Mouse (Mus musculus) left cerebral cortex, postnatal 14 days (tissue): ENCODE measurements around the gene Fryl. TPM values are rescaled to one million over a fixed set of nuclear protein-coding genes. Genes with fewer than 3 reads are reported as not detected.

ENCODE experiments used
- DNase-seq, 2 experiments: peaks; one replicate each; pipeline ENCODE4 v3.0.0; 2021 to 2022; ENCODE audit warnings: low spot score in 2 of 2, mixed read lengths in 1 of 2
- intact Hi-C: fragments of 180-260 bp; cut with DNase I; formaldehyde crosslinking; loops from one replicate; pipeline ENCODE4 v1.15.1; 2025
- total RNA-seq, 2 experiments: library from RNA; stranded (reverse); gene quantifications; 2 replicates each; pipeline ENCODE4 v1.2.3; 2021

Gene Fryl
- total RNA-seq, 2 experiments from 2014 or later: 48.3 to 49.7 TPM

DNA sequence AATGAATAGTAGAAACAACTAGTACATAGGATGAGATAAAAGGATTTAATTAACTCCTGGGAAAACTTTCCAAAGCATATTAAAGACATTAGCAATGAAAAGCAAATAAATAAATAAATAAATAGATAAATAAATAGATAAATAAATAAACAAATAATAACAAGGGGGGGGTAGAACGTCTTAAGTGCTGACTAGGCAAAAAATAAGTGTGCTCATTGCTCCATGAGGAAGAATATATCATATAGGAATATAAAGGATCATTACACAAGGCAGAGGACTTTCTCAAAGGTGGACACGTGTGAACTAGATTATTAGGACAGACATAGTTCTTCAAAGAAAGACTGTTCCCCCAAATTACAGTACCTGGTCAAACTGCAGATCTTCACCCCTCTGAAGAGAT is 120.5 kb downstream of the Fryl start:
- intact Hi-C loops: no loop called here
- no peak for DNase-seq

DNA sequence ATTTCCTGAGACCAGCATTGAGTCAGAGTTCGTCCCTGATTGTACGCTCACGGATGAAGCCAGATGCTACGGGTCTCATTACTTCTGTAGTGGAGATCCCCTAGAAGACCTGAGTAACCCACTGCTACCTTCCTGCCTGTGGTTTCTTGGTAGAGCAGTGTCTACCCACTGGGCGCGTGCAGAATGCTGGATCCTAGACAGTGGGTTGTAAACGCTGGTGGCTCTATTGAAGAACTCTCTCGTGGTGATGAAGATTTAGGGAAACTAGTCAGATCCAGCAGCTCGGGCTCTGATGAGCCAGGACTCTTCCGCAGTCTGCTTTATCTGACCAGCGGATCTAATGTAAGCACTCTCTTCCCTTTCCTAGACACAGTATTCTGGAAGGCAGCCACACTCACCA is 121.3 kb downstream of the Fryl start:
- intact Hi-C loops: no loop called here
- DNase-seq: no peak

DNA sequence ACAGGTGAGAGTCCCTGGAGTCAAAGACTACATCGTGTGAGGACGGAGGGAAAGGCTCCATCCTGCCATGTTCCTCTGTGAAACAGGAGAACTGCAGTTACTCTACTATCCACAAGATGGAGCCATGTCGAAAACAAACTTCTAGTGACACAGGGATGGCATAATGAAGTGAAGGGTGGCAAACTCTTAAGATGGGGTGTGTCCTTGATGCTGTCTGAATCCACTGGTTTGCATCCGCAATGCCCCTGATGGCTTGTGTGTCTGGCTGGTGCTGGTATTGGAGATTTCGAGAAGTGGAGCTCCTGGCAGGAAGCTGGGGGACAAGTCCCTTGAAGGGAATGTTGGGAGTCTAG is 122.6 kb downstream of the Fryl start:
- peak; percentile 68 for DNase-seq
- intact Hi-C loops: loop anchor here (2.0 to 5.0 kb wide), 3 partner anchors 121 to 248 kb away; partner anchors contain the start of gene Ociad1

DNA sequence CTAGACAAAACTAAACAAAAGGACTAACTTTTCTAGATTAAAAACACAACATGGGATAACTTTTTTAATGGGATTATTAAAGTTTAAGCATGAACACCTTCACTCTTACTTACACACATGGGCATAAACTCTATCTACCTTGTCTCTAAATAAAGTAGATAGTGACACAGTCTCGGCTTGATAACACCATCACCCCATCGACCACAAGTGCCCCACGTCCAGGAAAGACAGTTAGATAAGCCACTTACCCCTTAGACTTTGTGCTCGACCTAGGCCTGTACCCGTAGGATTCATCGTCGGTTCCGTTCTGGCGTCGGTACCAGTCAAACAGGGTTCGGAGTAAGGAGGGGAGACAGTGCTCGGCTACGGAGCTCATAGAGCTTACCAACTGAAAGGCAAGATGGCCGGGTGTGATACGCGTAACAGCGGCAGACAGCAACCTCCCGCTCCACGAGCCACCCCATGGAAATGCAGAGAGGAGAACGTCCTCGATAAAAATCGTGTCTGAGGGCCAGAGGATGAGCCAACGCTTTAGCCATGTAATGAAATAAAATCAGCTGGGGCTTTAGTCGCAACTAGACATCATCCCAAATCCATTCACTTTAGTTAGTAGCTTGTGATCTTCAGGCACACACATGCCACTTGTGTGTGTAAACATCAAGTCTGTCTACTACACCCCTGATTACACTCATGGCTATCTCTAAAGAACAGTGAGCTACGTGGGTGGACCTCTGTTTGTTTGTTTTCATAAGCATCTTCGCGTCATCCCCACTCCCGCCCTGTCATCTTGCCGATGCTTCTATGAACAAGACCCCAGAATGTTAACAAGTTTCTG is 123.2 kb downstream of the Fryl start:
- DNase-seq: no peak
- intact Hi-C loops: loop anchor here (2.0 to 5.0 kb wide), 3 partner anchors 122 to 249 kb away; partner anchors contain the start of gene Ociad1

DNA sequence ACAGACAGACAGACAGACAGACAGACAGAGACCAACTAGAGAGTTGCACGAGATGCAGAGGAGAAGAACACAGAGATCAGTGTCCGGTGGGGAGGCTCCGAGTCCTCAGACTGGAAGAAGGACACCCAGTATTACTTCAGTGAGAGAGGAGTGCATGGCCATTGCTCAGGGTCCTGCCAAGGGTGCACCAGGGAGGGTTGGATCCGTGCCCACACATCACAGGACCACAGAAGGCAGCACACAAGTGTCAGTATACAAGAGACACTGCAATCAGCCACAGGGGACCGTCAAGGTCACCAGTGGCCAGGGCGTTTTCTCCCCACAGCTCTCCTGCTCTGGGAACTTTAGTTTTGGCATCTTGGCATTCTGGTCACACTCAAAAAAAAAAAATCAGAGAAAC is 125.4 kb downstream of the Fryl start:
- DNase-seq: no peak
- intact Hi-C loops: loop anchor here (5.0 kb wide), 2 partner anchors 161 to 251 kb away; partner anchors contain the start of gene Ociad1

DNA sequence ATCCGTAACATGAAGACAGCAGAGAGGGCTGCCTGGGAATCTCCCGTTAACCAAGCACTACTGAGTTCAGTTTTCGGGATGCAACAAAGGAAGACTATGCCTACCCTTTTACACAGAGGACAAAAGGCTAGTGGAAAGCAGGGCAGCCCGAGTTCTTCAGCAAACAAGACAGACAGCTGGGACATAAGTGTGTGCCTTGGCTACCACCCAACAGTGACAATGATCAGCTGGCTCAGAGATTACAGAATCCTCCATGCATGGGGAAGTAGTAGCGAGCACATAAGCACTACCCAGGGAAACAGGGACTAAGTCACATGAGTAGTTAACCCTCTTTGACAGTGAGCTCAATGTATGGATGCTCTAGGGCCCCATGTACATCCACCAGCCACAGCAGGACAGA is 126.5 kb downstream of the Fryl start:
- intact Hi-C loops: loop anchor here (5.0 kb wide), 2 partner anchors 162 to 252 kb away; partner anchors contain the start of gene Ociad1
- DNase-seq: peak; percentile 26 to 28

DNA sequence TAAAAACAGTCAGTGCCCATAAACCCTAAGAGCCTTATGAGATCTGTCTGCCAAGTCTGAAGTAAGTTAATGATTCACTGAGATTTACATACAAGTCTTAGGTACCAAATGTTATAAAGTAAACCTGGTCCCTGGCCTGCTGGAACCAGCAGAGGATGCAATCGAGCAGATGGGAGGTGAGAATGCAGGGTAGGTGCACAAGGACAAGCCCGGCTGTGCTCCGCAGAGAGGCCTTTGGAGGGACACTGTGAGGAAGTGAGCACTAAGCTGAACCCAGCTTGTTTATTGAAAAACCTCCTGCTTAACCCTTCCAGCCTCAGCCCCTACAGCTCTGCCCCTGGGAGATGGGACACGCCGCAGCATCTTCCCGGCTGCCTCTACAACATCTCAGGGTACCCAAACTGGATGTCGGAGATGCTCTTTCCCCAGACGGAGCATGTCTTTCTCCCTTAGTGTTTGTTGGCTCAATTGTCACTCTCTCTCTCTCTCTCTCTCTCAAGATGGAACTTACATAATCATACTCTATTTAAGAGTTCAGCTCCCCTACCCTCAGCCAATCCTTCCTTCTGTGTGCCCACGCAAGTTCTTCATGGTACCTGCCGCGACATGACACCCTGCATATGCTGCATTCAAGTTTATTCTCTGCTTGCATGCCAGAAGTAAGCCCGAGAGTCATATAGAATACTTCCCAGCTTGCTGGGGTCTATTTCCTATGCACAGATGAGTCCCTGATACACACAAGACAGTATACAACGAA is 136.3 kb downstream of the Fryl start:
- no peak for DNase-seq
- intact Hi-C loops: no loop called here

DNA sequence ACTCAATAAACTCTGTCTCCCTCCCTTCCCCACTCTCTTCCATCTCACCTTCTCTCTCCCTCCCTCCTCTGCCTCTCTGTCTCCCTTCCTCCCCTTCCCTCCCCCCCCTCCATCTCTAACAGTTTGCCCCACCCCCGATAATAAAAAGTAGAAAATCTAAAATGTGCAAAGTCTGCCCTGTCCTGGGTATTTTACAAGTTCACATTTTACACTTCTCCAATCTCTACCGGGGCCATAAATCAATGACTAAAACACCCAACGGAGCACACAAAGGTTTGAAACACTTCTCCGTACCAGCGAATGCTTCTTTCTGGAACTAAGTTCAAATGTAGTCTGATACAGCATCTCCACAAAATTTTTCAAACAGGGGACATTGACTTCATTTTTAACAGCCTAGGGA is 136.9 kb downstream of the Fryl start:
- no peak for DNase-seq
- intact Hi-C loops: no loop called here

DNA sequence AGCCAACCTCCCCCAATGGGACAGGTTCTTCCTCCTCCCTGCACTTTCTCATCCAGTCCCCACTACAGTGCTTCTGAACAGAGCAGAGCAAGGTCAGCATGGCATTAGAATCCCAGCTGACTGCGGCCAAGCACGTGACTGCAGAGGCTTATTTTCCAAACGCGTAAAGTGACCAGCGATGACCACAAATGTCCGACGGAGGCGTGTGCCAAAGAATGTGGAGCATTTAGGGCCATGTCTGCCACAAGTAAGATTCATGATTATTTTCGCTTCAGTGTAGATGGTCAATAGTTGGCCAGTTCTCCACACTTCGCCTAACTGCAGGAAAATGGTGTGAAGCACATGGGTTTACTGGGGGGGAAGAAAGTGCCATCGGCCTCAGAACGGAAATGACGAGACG is 137.6 kb downstream of the Fryl start:
- DNase-seq: no peak
- intact Hi-C loops: no loop called here

DNA sequence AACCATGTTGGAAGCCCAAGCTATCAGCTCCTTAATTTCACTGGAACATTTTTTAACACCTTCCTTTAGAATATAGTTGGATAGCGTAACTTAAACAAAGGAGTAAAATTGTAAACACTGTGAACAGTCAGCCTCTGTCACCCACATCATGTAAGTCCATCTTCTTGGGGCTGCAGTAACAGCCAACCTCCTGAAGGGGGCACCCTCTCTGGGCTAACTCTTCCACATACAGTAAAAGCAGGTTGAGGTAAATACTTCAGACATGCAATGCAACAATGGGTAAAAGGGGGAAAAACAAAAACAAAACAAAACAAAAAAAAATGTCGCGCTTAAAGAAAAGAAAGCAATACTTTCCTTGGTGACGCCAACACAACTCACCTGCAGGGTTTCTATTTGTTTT is 141.5 kb downstream of the Fryl start:
- intact Hi-C loops: no loop called here
- no peak for DNase-seq

DNA sequence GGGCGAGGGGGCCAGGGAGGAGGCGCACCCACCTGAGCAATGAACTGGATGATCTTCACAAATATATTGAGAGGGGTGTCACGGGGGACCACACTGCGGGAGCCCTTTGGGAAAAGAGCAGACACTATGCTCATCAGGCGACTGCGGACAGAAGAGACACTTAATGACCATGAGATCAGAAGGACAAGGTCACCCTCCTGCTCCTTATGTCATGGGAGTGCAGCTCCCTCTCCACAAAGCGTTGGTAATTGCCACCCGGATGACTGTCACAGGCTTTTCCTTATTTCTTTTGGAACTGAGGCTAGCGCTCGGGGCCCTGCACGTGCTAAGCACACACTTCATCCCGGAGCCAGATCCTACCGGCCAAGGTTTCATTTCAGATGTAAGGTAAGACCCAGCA is 144.1 kb downstream of the Fryl start:
- no peak for DNase-seq

DNA sequence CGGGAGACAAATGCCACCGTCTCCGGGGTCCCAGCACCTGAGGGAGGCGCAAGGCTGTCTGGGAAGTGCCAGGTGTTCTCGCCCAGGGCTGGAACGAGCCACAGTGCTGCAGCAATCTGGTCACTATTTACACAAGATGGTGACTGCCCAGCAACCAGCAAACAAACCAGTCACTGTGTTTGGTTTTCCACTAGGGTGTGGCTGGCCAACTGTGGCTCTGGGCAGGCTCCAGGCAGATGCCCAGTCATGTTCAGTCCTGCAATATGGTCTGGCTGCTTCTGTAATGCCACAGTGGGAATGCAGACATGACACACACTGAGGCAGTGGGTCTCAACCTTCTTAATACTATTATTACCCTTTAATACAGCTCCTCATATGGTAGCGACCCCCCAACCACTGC is 152.8 kb downstream of the Fryl start:
- intact Hi-C loops: no loop called here
- DNase-seq: no peak

More for the DNA sequence above, 144.1 kb downstream of the Fryl start:
- intact Hi-C loops: no loop called here

DNA sequence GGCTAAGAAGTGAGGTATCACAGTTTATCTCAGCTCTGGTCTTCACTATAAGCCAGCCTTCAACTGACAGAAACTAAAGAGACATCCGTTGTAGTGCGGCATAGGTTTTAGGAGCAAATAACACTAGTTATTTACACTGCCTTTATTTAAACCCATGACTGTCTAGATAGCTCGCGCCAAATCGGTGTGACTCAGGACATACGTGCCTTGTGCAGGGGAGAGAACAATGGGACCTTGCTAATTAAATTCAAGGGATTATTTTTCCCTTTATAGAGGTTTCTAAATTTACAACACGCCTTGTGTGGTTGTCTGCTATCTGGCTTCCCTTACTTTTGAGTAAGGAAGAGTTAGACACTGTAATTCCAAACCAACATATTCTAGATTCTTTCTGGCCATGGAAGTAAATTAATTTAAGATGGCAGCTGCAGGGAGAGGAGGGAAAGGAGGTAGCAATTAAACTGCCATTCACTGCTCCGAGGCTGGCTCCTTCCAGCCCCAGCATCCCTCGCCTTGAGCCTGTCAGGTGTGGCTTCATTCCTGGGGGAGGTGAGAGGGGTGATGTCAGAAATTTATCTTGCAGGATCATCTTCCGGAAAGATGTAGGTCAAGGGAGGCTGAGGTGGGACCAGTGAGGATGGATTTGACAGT is 154.0 kb downstream of the Fryl start:
- DNase-seq: no peak
- intact Hi-C loops: no loop called here

DNA sequence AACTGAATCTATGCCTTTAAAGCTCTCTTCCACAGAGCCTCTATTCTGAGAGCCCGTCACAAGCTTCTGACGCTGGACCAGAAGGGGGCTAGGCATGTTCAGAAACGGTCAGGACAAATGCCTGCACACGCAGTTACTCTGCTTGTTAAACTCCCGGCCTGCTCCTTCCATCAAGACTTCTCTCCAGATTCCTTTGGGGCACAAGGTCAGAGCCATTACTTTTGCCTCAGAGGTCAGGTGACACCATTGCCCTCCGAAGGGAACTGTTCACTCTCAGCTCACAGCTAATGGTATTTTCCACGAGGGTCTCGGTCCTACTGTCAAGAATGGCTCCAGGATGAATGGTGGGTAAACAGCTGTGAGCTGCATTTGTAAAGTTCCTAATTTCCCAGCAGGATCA is 164.2 kb downstream of the Fryl start:
- no peak for DNase-seq
- intact Hi-C loops: no loop called here

DNA sequence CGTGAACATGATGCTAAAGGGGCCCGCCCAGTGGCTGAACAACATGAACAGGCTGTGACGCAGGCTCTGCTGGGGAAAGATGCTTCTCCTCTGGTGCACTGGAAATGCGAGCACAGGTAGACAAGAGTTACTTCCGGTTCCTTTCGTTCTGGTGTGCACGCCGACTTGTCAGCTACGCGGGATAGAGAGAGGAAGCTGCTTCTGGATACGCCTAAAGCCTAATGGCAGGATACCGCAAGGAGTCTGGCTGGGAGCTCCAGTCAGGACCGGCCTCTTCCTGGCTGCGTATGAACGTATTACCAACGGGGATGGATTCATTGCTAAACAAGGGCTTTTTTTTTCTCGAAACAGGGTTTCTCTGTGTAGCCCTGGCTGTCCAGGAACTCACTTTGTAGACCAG is 167.3 kb downstream of the Fryl start:
- intact Hi-C loops: no loop called here

DNA sequence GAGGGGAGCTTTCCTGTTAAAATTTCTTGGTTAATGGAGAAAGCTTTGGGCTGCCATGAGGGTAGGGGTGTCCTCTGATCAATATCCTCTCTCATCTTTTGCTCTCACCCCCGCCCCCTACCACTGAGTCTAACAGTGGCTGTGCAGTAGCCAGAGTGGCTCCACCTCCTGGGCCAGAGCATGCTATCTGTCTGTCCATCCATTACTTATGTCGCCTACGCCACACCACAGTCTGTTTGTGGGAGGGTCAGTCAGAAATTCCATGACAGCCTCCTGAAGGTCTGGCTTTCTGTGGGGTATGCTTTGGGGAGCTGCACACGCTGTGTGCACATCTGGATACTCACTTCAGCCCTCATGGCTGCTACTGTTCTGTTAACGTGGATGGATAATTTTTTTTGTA is 174.9 kb downstream of the Fryl start:
- DNase-seq: no peak
- intact Hi-C loops: no loop called here

More for the DNA sequence above, 167.3 kb downstream of the Fryl start:
- no peak for DNase-seq

DNA sequence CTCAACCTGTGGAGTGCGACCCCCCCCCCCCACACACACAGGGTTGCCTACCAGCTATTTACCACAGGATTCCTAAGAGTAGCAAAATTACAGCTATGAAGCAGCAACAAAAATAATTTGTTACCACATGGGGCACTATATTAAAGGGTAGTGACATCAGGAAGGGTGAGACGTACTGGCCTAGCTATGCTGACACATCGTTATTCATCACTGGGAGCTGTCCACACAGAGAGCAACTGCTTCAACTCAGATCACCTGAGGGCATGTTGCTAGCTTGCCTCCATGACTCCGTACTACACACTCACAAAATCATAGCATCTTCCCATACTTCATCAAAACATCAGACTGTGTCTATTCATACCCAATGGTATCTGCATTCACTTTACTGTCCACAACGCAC is 176.6 kb downstream of the Fryl start:
- intact Hi-C loops: loop anchor here (10.0 kb wide), 1 partner anchor 185 kb away; no protein-coding TSS in a partner anchor
- DNase-seq: no peak

DNA sequence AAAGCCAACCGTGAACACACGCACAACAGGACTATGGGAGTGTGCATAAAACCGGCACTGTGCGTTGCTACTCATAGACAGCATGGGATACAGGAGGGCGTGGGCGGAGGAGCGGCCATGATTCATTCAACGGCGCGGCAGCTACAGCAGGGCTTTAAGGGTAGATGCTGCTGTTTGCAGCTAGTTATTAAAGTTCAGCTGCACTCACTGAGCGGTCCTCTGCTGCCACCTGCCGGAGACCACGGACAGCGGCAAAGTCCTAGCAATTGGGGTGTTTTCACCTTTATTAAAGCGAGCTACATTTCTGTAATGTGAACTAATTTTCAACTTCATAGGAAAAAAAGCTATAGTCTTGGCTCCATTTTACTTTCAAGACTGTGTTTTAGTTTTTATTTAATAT is 185.1 kb downstream of the Fryl start:
- intact Hi-C loops: loop anchor here (1.0 to 10.0 kb wide), 2 partner anchors 87 to 177 kb away; no protein-coding TSS in a partner anchor

DNA sequence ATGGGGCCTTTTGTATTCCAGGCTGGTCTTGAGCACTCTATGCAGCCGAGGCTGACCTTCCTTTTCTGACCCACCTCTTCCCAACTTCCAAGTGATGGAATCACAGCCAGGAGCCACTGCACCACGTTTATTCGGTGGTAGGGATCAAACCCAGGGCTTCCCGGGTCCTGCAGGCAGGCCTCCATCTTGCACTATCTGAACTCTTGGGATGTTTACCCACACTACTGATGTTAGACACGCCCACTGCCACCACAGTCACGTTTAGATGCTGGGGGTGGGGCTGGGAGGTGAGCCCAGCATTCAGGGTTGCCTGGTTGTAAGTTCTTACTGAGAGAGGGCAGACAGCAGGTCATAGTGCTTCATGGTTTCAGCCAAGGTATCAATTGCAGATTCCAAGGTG is 189.5 kb downstream of the Fryl start:
- intact Hi-C loops: no loop called here
- no peak for DNase-seq

More for the DNA sequence above, 185.1 kb downstream of the Fryl start:
- peak; percentile 65 to 83 for DNase-seq
